9 mouse cellular contexts compared by ENCODE assay signal in the genomic region with DNA sequence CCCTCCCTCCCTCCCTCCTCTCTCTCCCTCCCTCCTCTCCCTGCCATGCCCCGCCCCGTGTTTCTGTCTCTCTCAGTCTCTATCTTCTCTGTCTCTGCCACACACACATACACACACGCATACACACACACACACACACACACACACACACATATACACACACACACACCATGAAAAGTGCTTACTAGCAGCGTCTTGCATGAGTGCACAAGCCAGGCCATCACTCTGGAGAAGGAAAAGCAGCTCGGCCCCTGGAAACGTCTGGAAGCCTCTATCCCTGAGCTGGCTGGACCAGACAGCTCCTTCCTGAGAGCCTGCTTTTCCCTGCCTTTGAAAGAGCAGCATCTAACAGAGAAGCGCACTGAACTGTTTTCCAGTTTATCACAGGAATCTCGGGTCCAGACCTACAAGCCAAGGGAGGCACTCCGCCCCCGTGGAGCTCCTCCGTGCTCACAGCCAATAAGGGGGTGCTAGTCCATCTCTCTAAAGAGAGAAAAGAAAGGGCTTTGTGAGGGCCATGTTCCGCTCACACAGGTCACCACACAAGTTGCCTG. TPM values are rescaled to one million over a fixed set of nuclear protein-coding genes. Genes with fewer than 3 reads are reported as not detected.
DNase-seq lines count a peak whose midpoint lies in the region; ATAC-seq and TF ChIP-seq lines count a peak whose summit lies in the region.
"Had no signal": no experiment of that assay in that cellular context is flagged by ENCODE, and none has a peak within 500 bp of the region (broad histone marks: within the 10 kb centered on the region; RNA-seq: fewer than 3 reads in every experiment).

No protein-coding gene starts in this region.

- TF ChIP-seq EP300 in heart, adult 2 months (IDR thresholded peaks at IDR 0.05; ENCODE audit: insufficient read depth, low read depth, low read length), result no peak

- H3K9me3 ChIP-seq in forebrain, embryonic 14.5 days (replicated peaks; ENCODE audit: control insufficient read depth, low read length), result no peaks in the 10 kb centered on the region
- H3K9me3 ChIP-seq in intestine, embryonic 15.5 days, result no peaks in the 10 kb centered on the region
- H3K9me3 ChIP-seq in liver, embryonic 15.5 days (replicated peaks), result no peaks in the 10 kb centered on the region

- H3K79me2 ChIP-seq in heart, adult 2 months (replicated peaks; ENCODE audit: control insufficient read depth, insufficient read depth, low read length), result no peaks in the 10 kb centered on the region

- H3K27me3 ChIP-seq in heart, adult 2 months (ENCODE audit: control insufficient read depth, insufficient read depth, low read length), result no peaks in the 10 kb centered on the region
- H3K27me3 ChIP-seq in forebrain, embryonic 14.5 days (replicated peaks; ENCODE audit: control insufficient read depth, insufficient read depth, low read length), result no peaks in the 10 kb centered on the region
- no peaks in the 10 kb centered on the region for H3K27me3 ChIP-seq in intestine, embryonic 15.5 days (replicated peaks)
- no peaks in the 10 kb centered on the region for H3K27me3 ChIP-seq in liver, embryonic 15.5 days
- H3K27me3 ChIP-seq: CH12.LX had no signal

- no peak for ATAC-seq in forebrain, embryonic 14.5 days
- peak; percentile 58 for ATAC-seq in intestine, embryonic 15.5 days
- ATAC-seq in liver, embryonic 15.5 days (ENCODE audit: insufficient read depth), result no peak
- no peak for ATAC-seq in CD4-positive, CD25-positive, alpha-beta regulatory T cell, adult 4 months

- H3K4me3 ChIP-seq in heart, adult 2 months, result no peak overlapping the region
- no peak overlapping the region for H3K4me3 ChIP-seq in forebrain, embryonic 14.5 days (ENCODE audit: low read depth, low read length)
- 0 out of 2 replicates have a peak overlapping the region, but pooled peaks have one; percentile 16 for H3K4me3 ChIP-seq in intestine, embryonic 15.5 days (replicated peaks)
- no peak overlapping the region for H3K4me3 ChIP-seq in liver, embryonic 15.5 days (replicated peaks)

- DNase-seq in heart, adult 2 months, result peak; percentile 18 to 37
- DNase-seq in heart, adult 8-10 months (ENCODE audit: low spot score), result no peak
- DNase-seq in forebrain, embryonic 14.5 days (ENCODE audit: low spot score), result peak; percentile 4
- peak; percentile 39 for DNase-seq in retina, embryonic 14.5 days (ENCODE audit: low spot score)
- no peak for DNase-seq in adrenal gland, postnatal 4 days (ENCODE audit: low spot score in 2 of 2)

- no peak for TF ChIP-seq POLR2A in heart, adult 2 months (IDR thresholded peaks at IDR 0.05; ENCODE audit: insufficient read depth, low read depth, low read length)

- no peak overlapping the region for H3K27ac ChIP-seq in heart, adult 2 months
- H3K27ac ChIP-seq in forebrain, embryonic 14.5 days (ENCODE audit: low read depth, low read length), result no peak overlapping the region
- peak overlapping the region; percentile 76 for H3K27ac ChIP-seq in intestine, embryonic 15.5 days
- H3K27ac ChIP-seq in liver, embryonic 15.5 days (replicated peaks), result no peak overlapping the region

- no peaks in the 10 kb centered on the region for H3K36me3 ChIP-seq in heart, adult 2 months (ENCODE audit: control insufficient read depth, insufficient read depth, low read length)
- H3K36me3 ChIP-seq in forebrain, embryonic 14.5 days (ENCODE audit: control insufficient read depth, insufficient read depth, low read length), result no peaks in the 10 kb centered on the region
- no peaks in the 10 kb centered on the region for H3K36me3 ChIP-seq in intestine, embryonic 15.5 days
- H3K36me3 ChIP-seq in liver, embryonic 15.5 days (replicated peaks), result no peaks in the 10 kb centered on the region

- H3K4me2 ChIP-seq in forebrain, embryonic 14.5 days (ENCODE audit: low read length), result 0 out of 2 replicates have a peak overlapping the region, but pooled peaks have one; percentile 9
- peak overlapping the region; percentile 49 for H3K4me2 ChIP-seq in intestine, embryonic 15.5 days (replicated peaks)
- H3K4me2 ChIP-seq in liver, embryonic 15.5 days, result peak overlapping the region; percentile 37

- no peak for TF ChIP-seq CTCF in heart, adult 2 months (IDR thresholded peaks at IDR 0.05)

- H3K9ac ChIP-seq in heart, adult 2 months (ENCODE audit: low read depth, low read length), result no peak overlapping the region; the same call in 1 of the 2 replicates
- H3K9ac ChIP-seq in forebrain, embryonic 14.5 days (ENCODE audit: low read length), result no peak overlapping the region
- no peak overlapping the region; the same call in 1 of the 2 replicates for H3K9ac ChIP-seq in intestine, embryonic 15.5 days
- no peak overlapping the region for H3K9ac ChIP-seq in liver, embryonic 15.5 days

- intact Hi-C loops in heart, adult 2 months (cut with DNase I), result no loop called here

- no peaks in the 10 kb centered on the region; the same call in 1 of the 2 replicates for H3K4me1 ChIP-seq in heart, adult 2 months (ENCODE audit: control insufficient read depth, insufficient read depth, low read length)
- peaks cover 3% of the 10 kb centered on the region; the same call in 1 of the 2 replicates for H3K4me1 ChIP-seq in forebrain, embryonic 14.5 days (ENCODE audit: control insufficient read depth, insufficient read depth, low read length)
- H3K4me1 ChIP-seq in intestine, embryonic 15.5 days (replicated peaks), result peaks cover 11% of the 10 kb centered on the region; the same call in 1 of the 2 replicates
- H3K4me1 ChIP-seq in liver, embryonic 15.5 days (replicated peaks), result peaks cover 6% of the 10 kb centered on the region; the same call in 1 of the 2 replicates

- WGBS in heart, adult 2 months, result 33% methylated on average over 11 of the region's 12 CpGs
- WGBS in forebrain, embryonic 14.5 days, result 17% methylated on average over 12 of the region's 12 CpGs
- WGBS in intestine, embryonic 15.5 days, result 21% methylated on average over 12 of the region's 12 CpGs
- WGBS in liver, embryonic 15.5 days (ENCODE audit: insufficient replicate concordance), result 23% methylated on average over 12 of the region's 12 CpGs

RNA-seq across cellular contexts. Expression of a gene that starts 47.6 kb away (rescaled TPM):
- 10 to 100 TPM; 26.8 to 27.8 TPM for total RNA-seq in heart, adult 2 months (2021)
- 11.1 and 11.8 TPM in 2 replicates for polyA plus RNA-seq in heart, adult 2 months (2012; rRNA removed)
- total RNA-seq in heart, adult 8-10 months (2022), result 10 to 100 TPM; 25.0 to 27.2 (median 26.2) TPM
- 11.1 and 14.7 TPM in 2 replicates for polyA plus RNA-seq in forebrain, embryonic 14.5 days (2014; fragmentation: Nextera tagmentation; extraction: Ambion mirVana)
- polyA plus RNA-seq in intestine, embryonic 15.5 days (2015; fragmentation: Nextera tagmentation; extraction: Ambion mirVana), result 7.4 and 9.1 TPM in 2 replicates
- polyA plus RNA-seq in liver, embryonic 15.5 days (2015; fragmentation: Nextera tagmentation; extraction: Ambion mirVana), result 2.9 and 3.1 TPM in 2 replicates
- 10 to 100 TPM; 12.5 to 16.0 TPM for polyA plus RNA-seq in CD4-positive, CD25-positive, alpha-beta regulatory T cell, adult 4 months (2017; shearing (Covaris generic))
- 100 to 1,000 TPM in 1 of 2 experiments, 10 to 100 TPM in 1; 92.8 to 107 TPM for total RNA-seq in adrenal gland, postnatal 4 days (2021)

Comparison
In these comparisons a context has a peak if more than half of its experiments do, and no peak if none do; other contexts are left out.
1. DNase-seq: peak in heart, adult 2 months (2 of 2), forebrain, embryonic 14.5 days (single experiment) and retina, embryonic 14.5 days (single experiment); none in heart, adult 8-10 months (single experiment) and adrenal gland, postnatal 4 days (0 of 2).
2. Peak in every context shown above with its lines, with median percentiles within 50 percentile points of each other: H3K4me2 ChIP-seq.